Mouse (Mus musculus) intestine, postnatal 0 days (tissue): Measurements from ENCODE around the gene Sntb2. TPM values are rescaled to one million over a fixed set of nuclear protein-coding genes. Genes with fewer than 3 reads are reported as not detected.

Experiments used
- ATAC-seq: fragments of 200-750 bp; cut with Nextera tagmentation; 2 replicates; pipeline ENCODE4 v1.8.0; 2017; ENCODE audit warnings: mild to moderate bottlenecking, moderate TSS enrichment, moderate library complexity
- H3K27ac ChIP-seq: fragments of 300-500 bp; sonication (generic); 2 replicates; pipeline ENCODE4 v1.5.1; 2014; ENCODE audit warnings: mild to moderate bottlenecking, low read depth, low read length, moderate library complexity
- H3K27me3 ChIP-seq: fragments of 300-500 bp; sonication (generic); replicated peaks from 2 replicates; pipeline ENCODE4 v1.6.1; 2014; ENCODE audit warnings: low read length, mixed read lengths; ENCODE audit not compliant: control insufficient read depth, insufficient read depth
- H3K36me3 ChIP-seq: fragments of 300-500 bp; sonication (generic); 2 replicates; pipeline ENCODE4 v1.6.1; 2014; ENCODE audit warnings: mild to moderate bottlenecking, moderate library complexity; ENCODE audit not compliant: control insufficient read depth, insufficient read depth
- H3K4me1 ChIP-seq: fragments of 300-500 bp; sonication (generic); replicated peaks from 2 replicates; pipeline ENCODE4 v1.6.1; 2014; ENCODE audit warnings: antibody characterized with exemption, low read length, mixed read lengths; ENCODE audit not compliant: control insufficient read depth, insufficient read depth
- H3K4me2 ChIP-seq: fragments of 300-500 bp; sonication (generic); replicated peaks from 2 replicates; pipeline ENCODE4 v1.6.1; 2014; ENCODE audit warnings: low read depth, mild to moderate bottlenecking, moderate library complexity
- H3K4me3 ChIP-seq: fragments of 300-500 bp; sonication (generic); 2 replicates; pipeline ENCODE4 v1.5.1; 2014; ENCODE audit warnings: low read depth, low read length
- H3K9ac ChIP-seq: fragments of 300-500 bp; sonication (generic); 2 replicates; pipeline ENCODE4 v1.6.1; 2014; ENCODE audit warnings: mild to moderate bottlenecking, low read depth, low read length
- H3K9me3 ChIP-seq: fragments of 300-500 bp; sonication (generic); 2 replicates; pipeline ENCODE4 v1.6.1; 2016; ENCODE audit warnings: mixed run types; ENCODE audit not compliant: control insufficient read depth
- CTCF ChIP-seq: sonication (generic); IDR thresholded peaks from 2 replicates; pipeline ENCODE4 v1.5.1; 2016; ENCODE audit warnings: low read depth, mild to moderate bottlenecking, control low read depth, antibody characterized with exemption, moderate library complexity
- WGBS: fragments of 180-500 bp; shearing (Covaris S2); extraction: QIAGEN DNeasy Blood & Tissue Kit; methylation state at CpG from one replicate; pipeline ENCODE4 v1.1.7; 2014; 5-methylcytosine and 5-hydroxymethylcytosine counted together
- polyA plus RNA-seq: library from polyadenylated mRNA; unstranded; fragments of >200 nt; fragmentation: Nextera tagmentation; extraction: Ambion mirVana; gene quantifications from 2 replicates; pipeline ENCODE4 v1.2.1, GENCODE M21; 2015

Gene Sntb2
- polyA plus RNA-seq, 1 experiment from 2014 or later: 8.3 TPM

- no peak for TF ChIP-seq CTCF
- Histone ChIP-seq H3K27ac (no peak overlapping the region), H3K4me3 (no peak overlapping the region), H3K4me1 (no peaks in the 10 kb centered on the region), H3K27me3 (no peaks in the 10 kb centered on the region), H3K4me2 (no peak overlapping the region), H3K9me3 (no peaks in the 10 kb centered on the region), H3K9ac (no peak overlapping the region), H3K36me3 (peaks cover 64% of the 10 kb centered on the region)
- ATAC-seq: no peak
- whole genome bisulfite sequencing: 97% methylated on average over 10 of the region's 10 CpGs
Observed at GRCm38 (mm10) chr8:106913631-106914030, 21.9 kb upstream of the Sntb2 start.

GRCm38 (mm10) chr8:106919721-106920394 is 15.7 kb upstream of the Sntb2 start:
- TF ChIP-seq CTCF: no peak
- Histone ChIP-seq H3K27ac (no peak overlapping the region), H3K4me1 (no peaks in the 10 kb centered on the region), H3K36me3 (peaks cover 48% of the 10 kb centered on the region), H3K27me3 (no peaks in the 10 kb centered on the region), H3K4me2 (no peak overlapping the region), H3K4me3 (no peak overlapping the region), H3K9ac (no peak overlapping the region), H3K9me3 (no peaks in the 10 kb centered on the region)
- WGBS: 89% methylated on average over 8 of the region's 8 CpGs
- no peak for ATAC-seq

DNA sequence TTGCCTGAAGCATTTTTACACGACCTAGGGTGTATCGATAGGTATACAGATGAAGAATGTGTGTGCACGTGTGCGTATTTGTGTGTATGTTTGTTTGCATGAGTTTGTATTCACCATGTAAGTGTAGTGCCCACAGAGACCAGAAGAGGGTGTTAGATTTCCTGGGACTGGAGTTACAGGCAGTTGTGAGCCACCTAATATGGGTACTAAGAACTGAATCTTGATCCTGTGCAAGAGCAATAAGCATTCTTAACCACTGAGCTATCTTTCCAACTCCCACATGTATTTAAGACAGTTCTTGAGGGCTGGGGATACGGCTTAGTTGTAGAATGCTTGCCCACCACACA is 15.2 kb upstream of the Sntb2 start:
- Histone ChIP-seq H3K27ac (no peak overlapping the region), H3K36me3 (peaks cover 48% of the 10 kb centered on the region), H3K4me1 (no peaks in the 10 kb centered on the region), H3K9ac (no peak overlapping the region), H3K27me3 (no peaks in the 10 kb centered on the region), H3K4me2 (no peak overlapping the region), H3K4me3 (no peak overlapping the region), H3K9me3 (no peaks in the 10 kb centered on the region)
- 98% methylated on average over 5 of the region's 5 CpGs for WGBS
- peak; percentile 26 for TF ChIP-seq CTCF
- no peak for ATAC-seq

GRCm38 (mm10) chr8:106924057-106924456 is 11.5 kb upstream of the Sntb2 start:
- H3K27me3 ChIP-seq: no peaks in the 10 kb centered on the region
- no peak for ATAC-seq
- H3K27ac ChIP-seq: no peak overlapping the region
- H3K4me2 ChIP-seq: no peak overlapping the region
- H3K4me1 ChIP-seq: no peaks in the 10 kb centered on the region
- TF ChIP-seq CTCF: no peak
- H3K36me3 ChIP-seq: peaks cover 15% of the 10 kb centered on the region
- no peak overlapping the region for H3K9ac ChIP-seq
- no peak overlapping the region for H3K4me3 ChIP-seq
- 77% methylated on average over 4 of the region's 4 CpGs for WGBS
- H3K9me3 ChIP-seq: no peaks in the 10 kb centered on the region

- ATAC-seq: no peak
Observed at GRCm38 (mm10) chr8:106924904-106925349, 10.6 kb upstream of the Sntb2 start.

DNA sequence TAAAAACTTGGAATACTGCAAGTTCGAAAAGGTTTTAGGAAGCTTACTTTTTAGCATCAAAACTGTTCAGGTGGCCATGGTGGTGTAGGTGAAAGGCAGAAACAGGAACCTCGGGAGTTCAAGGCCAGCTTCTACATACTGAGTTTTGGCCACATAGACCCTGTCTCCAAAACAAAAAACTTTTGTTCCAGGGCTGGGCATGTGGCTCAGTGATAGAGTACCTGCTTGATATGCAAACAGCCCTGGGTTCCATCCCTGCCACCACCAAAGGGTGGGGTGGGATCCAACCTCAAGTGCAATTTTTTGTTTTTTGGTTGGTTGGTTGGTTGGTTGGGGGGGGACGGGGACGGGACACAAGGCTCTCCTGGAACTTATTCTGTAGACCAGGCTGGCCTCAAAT is 10.1 kb upstream of the Sntb2 start:
- Histone ChIP-seq H3K27me3 (no peaks in the 10 kb centered on the region), H3K9me3 (no peaks in the 10 kb centered on the region), H3K9ac (no peak overlapping the region), H3K27ac (no peak overlapping the region), H3K4me1 (no peaks in the 10 kb centered on the region), H3K36me3 (peaks cover 9% of the 10 kb centered on the region; the same call in 1 of the 2 replicates), H3K4me3 (no peak overlapping the region), H3K4me2 (no peak overlapping the region)
- WGBS: 91% methylated on average over 4 of the region's 4 CpGs
- ATAC-seq: no peak
- TF ChIP-seq CTCF: no peak

More at GRCm38 (mm10) chr8:106924904-106925349, 10.6 kb upstream of the Sntb2 start:
- Histone ChIP-seq H3K9ac (no peak overlapping the region), H3K27me3 (no peaks in the 10 kb centered on the region), H3K4me1 (no peaks in the 10 kb centered on the region), H3K9me3 (no peaks in the 10 kb centered on the region), H3K27ac (no peak overlapping the region), H3K4me2 (no peak overlapping the region), H3K4me3 (no peak overlapping the region), H3K36me3 (peaks cover 11% of the 10 kb centered on the region; the same call in 1 of the 2 replicates)
- WGBS: 70% methylated on average over 8 of the region's 8 CpGs
- no peak for TF ChIP-seq CTCF
